Mouse (Mus musculus) intestine, embryonic 16.5 days (tissue): Measurements from ENCODE around the gene Rnf167. TPM values are rescaled to one million over a fixed set of nuclear protein-coding genes. Genes with fewer than 3 reads are reported as not detected.

Experiments
- ATAC-seq: fragments of 200-750 bp; cut with Nextera tagmentation; 2 replicates; pipeline ENCODE4 v1.8.0; 2017; ENCODE audit warnings: moderate TSS enrichment, moderate library complexity
- H3K27ac ChIP-seq: fragments of 300-500 bp; sonication (generic); 2 replicates; pipeline ENCODE4 v1.5.1; 2014; ENCODE audit warnings: mild to moderate bottlenecking, low read length
- H3K27me3 ChIP-seq: fragments of 300-500 bp; sonication (generic); replicated peaks from 2 replicates; pipeline ENCODE4 v1.6.1; 2014; ENCODE audit warnings: low read length, control low read depth, mixed read lengths; ENCODE audit not compliant: control insufficient read depth, insufficient read depth
- H3K36me3 ChIP-seq: fragments of 300-500 bp; sonication (generic); 2 replicates; pipeline ENCODE4 v1.6.1; 2014; ENCODE audit warnings: low read length, control low read depth; ENCODE audit not compliant: control insufficient read depth, insufficient read depth
- H3K4me1 ChIP-seq: fragments of 300-500 bp; sonication (generic); 2 replicates; pipeline ENCODE4 v1.6.1; 2014; ENCODE audit warnings: low read length, control low read depth, mixed read lengths; ENCODE audit not compliant: control insufficient read depth, insufficient read depth
- H3K4me2 ChIP-seq: fragments of 300-500 bp; sonication (generic); 2 replicates; pipeline ENCODE4 v1.6.1; 2014; ENCODE audit warnings: low read depth, low read length, control low read depth
- H3K4me3 ChIP-seq: fragments of 300-500 bp; sonication (generic); 2 replicates; pipeline ENCODE4 v1.5.1; 2014; ENCODE audit warnings: mild to moderate bottlenecking, low read length
- H3K9ac ChIP-seq: fragments of 300-500 bp; sonication (generic); 2 replicates; pipeline ENCODE4 v1.6.1; 2014; ENCODE audit warnings: low read depth, low read length
- H3K9me3 ChIP-seq: fragments of 300-500 bp; sonication (generic); 2 replicates; pipeline ENCODE4 v1.6.1; 2016; ENCODE audit warnings: low read length, control low read depth; ENCODE audit not compliant: control insufficient read depth
- WGBS: fragments of 180-500 bp; shearing (Covaris S2); extraction: QIAGEN DNeasy Blood & Tissue Kit; methylation state at CpG from one replicate; pipeline ENCODE4 v1.1.7; 2014; 5-methylcytosine and 5-hydroxymethylcytosine counted together
- polyA plus RNA-seq: library from polyadenylated mRNA; unstranded; fragments of >200 nt; fragmentation: Nextera tagmentation; extraction: Ambion mirVana; gene quantifications from 2 replicates; pipeline ENCODE4 v1.2.1, GENCODE M21; 2015

Rnf167 gene
- polyA plus RNA-seq, 1 experiment from 2014 or later, result 123 TPM

GRCm38 (mm10) chr11:70652884-70653344 is 5.9 kb downstream of the Rnf167 start:
- peak overlapping the region; percentile 100 for H3K27ac ChIP-seq
- WGBS, result 42% methylated on average over 6 of the region's 6 CpGs
- H3K9me3 ChIP-seq, result no peaks in the 10 kb centered on the region
- no peaks in the 10 kb centered on the region for H3K27me3 ChIP-seq
- H3K4me2 ChIP-seq, result peak overlapping the region; percentile 85
- H3K9ac ChIP-seq, result peak overlapping the region; percentile 100
- H3K36me3 ChIP-seq, result peaks cover 18% of the 10 kb centered on the region
- peaks cover 58% of the 10 kb centered on the region for H3K4me1 ChIP-seq
- H3K4me3 ChIP-seq, result peak overlapping the region; percentile 99
- no peak for ATAC-seq

GRCm38 (mm10) chr11:70653345-70654197 is 6.5 kb downstream of the Rnf167 start:
- peak overlapping the region; percentile 85 for H3K4me2 ChIP-seq
- H3K4me1 ChIP-seq, result peaks cover 63% of the 10 kb centered on the region
- under 1% methylated on average over 62 of the region's 63 CpGs for WGBS
- H3K27me3 ChIP-seq, result no peaks in the 10 kb centered on the region
- ATAC-seq, result peak; percentile 46
- peaks cover 18% of the 10 kb centered on the region for H3K36me3 ChIP-seq
- H3K9me3 ChIP-seq, result no peaks in the 10 kb centered on the region
- H3K27ac ChIP-seq, result peak overlapping the region; percentile 100
- H3K4me3 ChIP-seq, result peak overlapping the region; percentile 99
- H3K9ac ChIP-seq, result peak overlapping the region; percentile 100

- Histone ChIP-seq H3K36me3 (peaks cover 11% of the 10 kb centered on the region), H3K4me1 (peaks cover 60% of the 10 kb centered on the region), H3K27me3 (no peaks in the 10 kb centered on the region), H3K4me2 (peak within 1 kb of the TSS; percentile 94), H3K27ac (peak within 1 kb of the TSS; percentile 100), H3K9ac (peak within 1 kb of the TSS; percentile 100), H3K4me3 (peak within 1 kb of the TSS; percentile 99), H3K9me3 (no peaks in the 10 kb centered on the region)
- peak; percentile 38 for ATAC-seq
- under 1% methylated on average over 56 of the region's 61 CpGs for WGBS
Measured at GRCm38 (mm10) chr11:70654198-70654922, 7.3 kb downstream of the Rnf167 start, which contains the start of gene Pfn1. Gene Pfn1 (minus strand): TSS chr11:70654644.

GRCm38 (mm10) chr11:70654923-70655570 is 8.0 kb downstream of the Rnf167 start:
- H3K4me2 ChIP-seq, result peak overlapping the region; percentile 94
- H3K4me1 ChIP-seq, result peaks cover 57% of the 10 kb centered on the region
- peak overlapping the region; percentile 100 for H3K9ac ChIP-seq
- peak overlapping the region; percentile 99 for H3K4me3 ChIP-seq
- peak overlapping the region; percentile 100 for H3K27ac ChIP-seq
- WGBS, result under 1% methylated on average over 48 of the region's 48 CpGs
- no peaks in the 10 kb centered on the region for H3K27me3 ChIP-seq
- ATAC-seq, result peak; percentile 62
- H3K9me3 ChIP-seq, result no peaks in the 10 kb centered on the region
- peaks cover 9% of the 10 kb centered on the region for H3K36me3 ChIP-seq

DNA sequence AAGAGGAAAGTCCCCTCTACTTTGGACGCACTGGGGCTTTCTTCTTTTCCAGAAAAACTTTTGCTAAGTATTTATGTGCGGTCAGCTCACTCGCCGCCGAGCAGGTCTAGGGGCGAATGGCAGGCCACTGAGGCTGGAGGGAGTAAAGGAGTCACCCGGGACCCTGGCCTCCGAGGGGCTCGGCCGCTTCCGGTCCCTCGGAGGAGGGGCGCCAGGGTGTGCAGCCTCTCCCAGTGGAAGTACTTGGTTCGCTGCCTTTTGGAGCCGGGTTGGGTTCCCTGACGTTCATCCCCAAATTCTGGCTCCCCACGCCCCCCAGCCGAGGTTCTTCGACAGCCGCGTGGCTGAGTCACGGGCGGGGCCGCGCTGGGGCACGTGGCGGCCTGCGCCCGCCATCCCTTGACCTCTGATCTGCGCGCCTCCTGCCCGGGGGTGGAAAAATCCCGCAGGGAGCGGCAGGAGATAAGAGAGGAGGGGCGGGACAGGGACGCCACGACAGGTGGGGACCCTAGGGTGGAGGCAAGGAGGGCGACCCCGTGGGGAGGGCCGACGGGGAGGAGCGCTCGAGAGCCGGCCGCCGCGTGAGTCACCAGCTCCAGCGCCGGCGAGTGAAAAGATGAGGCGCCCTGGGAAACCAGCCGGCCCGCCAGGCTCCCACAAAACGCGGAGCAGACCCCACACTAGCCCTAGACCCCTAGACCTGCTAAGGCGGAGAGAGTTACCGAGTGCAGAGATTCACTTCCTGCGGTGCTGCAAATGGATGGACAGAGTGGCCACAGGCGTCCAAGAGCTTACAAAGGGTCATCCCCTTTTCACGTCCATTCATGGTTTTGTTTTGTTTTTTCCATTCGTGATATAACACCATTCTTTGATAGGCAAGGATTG is 8.8 kb downstream of the Rnf167 start:
- Histone ChIP-seq H3K4me1 (peaks cover 49% of the 10 kb centered on the region), H3K9ac (peak overlapping the region; percentile 100), H3K4me2 (peak overlapping the region; percentile 94), H3K27me3 (no peaks in the 10 kb centered on the region), H3K9me3 (no peaks in the 10 kb centered on the region), H3K27ac (peak overlapping the region; percentile 100), H3K4me3 (peak overlapping the region; percentile 99), H3K36me3 (peaks cover 7% of the 10 kb centered on the region)
- under 1% methylated on average over 61 of the region's 61 CpGs for WGBS
- peak; percentile 47 for ATAC-seq

GRCm38 (mm10) chr11:70656456-70656927 is 9.5 kb downstream of the Rnf167 start:
- Histone ChIP-seq H3K9ac (peak overlapping the region; percentile 100), H3K27ac (peak overlapping the region; percentile 100), H3K27me3 (no peaks in the 10 kb centered on the region), H3K4me3 (peak overlapping the region; percentile 99), H3K4me2 (peak overlapping the region; percentile 94), H3K4me1 (peaks cover 43% of the 10 kb centered on the region), H3K36me3 (0 out of 2 replicates have a peak, but pooled peaks cover 1% of the 10 kb centered on the region), H3K9me3 (no peaks in the 10 kb centered on the region)
- no peak for ATAC-seq
- WGBS, result 8% methylated on average over 16 of the region's 16 CpGs

- peak within 1 kb of the TSS; percentile 100 for H3K27ac ChIP-seq
- H3K4me2 ChIP-seq, result peak within 1 kb of the TSS; percentile 94
- peak within 1 kb of the TSS; percentile 99 for H3K4me3 ChIP-seq
- ATAC-seq, result no peak
- no peaks in the 10 kb centered on the region for H3K36me3 ChIP-seq
- H3K4me1 ChIP-seq, result peaks cover 39% of the 10 kb centered on the region
- peak within 1 kb of the TSS; percentile 100 for H3K9ac ChIP-seq
- WGBS, result 16% methylated on average over 3 of the region's 3 CpGs
- no peaks in the 10 kb centered on the region for H3K9me3 ChIP-seq
- no peaks in the 10 kb centered on the region for H3K27me3 ChIP-seq
Measured at GRCm38 (mm10) chr11:70656964-70657363, 9.9 kb downstream of the Rnf167 start, which contains the start of gene Eno3. Gene Eno3 (plus strand): TSS chr11:70657202.

- no peak overlapping the region for H3K9ac ChIP-seq
- ATAC-seq, result no peak
- H3K9me3 ChIP-seq, result no peaks in the 10 kb centered on the region
- H3K4me3 ChIP-seq, result no peak overlapping the region
- H3K27ac ChIP-seq, result no peak overlapping the region
- peaks cover 34% of the 10 kb centered on the region for H3K4me1 ChIP-seq
- H3K36me3 ChIP-seq, result peaks cover under 1% of the 10 kb centered on the region; the same call in 1 of the 2 replicates
- WGBS, result 35% methylated on average over 6 of the region's 6 CpGs
- H3K27me3 ChIP-seq, result no peaks in the 10 kb centered on the region
- H3K4me2 ChIP-seq, result no peak overlapping the region
Measured at GRCm38 (mm10) chr11:70657573-70657972, 10.5 kb downstream of the Rnf167 start.
